Mouse (Mus musculus): ENCODE data around the gene Slc26a10.

DNA sequence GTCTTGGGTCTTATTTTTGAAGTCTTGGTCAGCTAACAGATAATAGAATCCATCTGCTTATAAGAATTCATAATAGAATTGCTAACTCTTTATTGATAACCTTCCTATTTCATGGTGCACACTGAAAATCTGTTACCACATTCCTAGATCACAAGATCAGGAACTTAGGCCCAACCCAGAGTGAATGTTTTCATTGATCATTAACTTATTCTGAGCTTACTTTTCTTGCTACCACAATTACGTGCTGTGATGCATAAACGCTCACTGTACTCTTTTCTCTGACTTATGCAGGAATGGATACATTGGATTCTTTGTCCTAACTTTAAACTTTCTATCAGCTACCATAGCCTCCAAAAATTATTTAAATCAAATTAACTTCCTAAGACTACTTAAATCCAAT, 26.2 kb downstream of the Slc26a10 start:
- TF ChIP-seq POLR2A (IDR thresholded peaks at IDR 0.05; ENCODE audit: insufficient read depth, low read depth, low read length) (no peak), CTCF (IDR thresholded peaks at IDR 0.05) (no peak), EP300 (IDR thresholded peaks at IDR 0.05; ENCODE audit: insufficient read depth, low read depth, low read length) (no peak)
